Mouse (Mus musculus): ENCODE measurements around the gene Cpt1c. TPM values are rescaled to one million over a fixed set of nuclear protein-coding genes. Genes with fewer than 3 reads are reported as not detected.

Cpt1c gene
- polyA plus RNA-seq, 1 experiment from 2014 or later: 11.1 TPM

DNA sequence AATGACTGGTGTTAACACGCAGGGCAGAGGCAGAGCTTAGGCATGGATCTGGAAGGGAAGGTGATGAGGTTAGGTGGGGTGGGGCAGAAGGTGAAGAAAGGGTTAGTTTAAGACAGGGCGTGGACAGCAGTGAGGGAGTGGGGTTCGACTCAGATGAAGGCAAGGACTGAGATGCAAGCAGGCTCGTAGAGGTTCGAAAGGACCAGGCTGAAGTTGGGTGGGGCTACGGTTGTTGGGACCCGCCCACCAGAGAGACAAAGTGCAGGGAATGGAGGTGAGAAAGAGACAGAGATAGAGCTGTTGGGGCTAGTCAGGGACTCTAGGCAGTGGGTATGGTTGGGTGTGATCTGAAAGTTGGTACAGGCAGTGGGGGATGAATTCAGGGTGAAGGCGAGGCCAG is 12.3 kb downstream of the Cpt1c start:
- Histone ChIP-seq H3K27ac (replicated peaks in 1 of 2; ENCODE audit: control insufficient read depth in 1 of 2, insufficient read depth in 1 of 2, low read depth in 2 of 2, low read length in 2 of 2) (no peak overlapping the region), H3K36me3 (ENCODE audit: control insufficient read depth, insufficient read depth, low read length) (0 out of 2 replicates have a peak, but pooled peaks cover 4% of the 10 kb centered on the region), H3K4me1 (ENCODE audit: control insufficient read depth in 2 of 2, insufficient read depth in 2 of 2, low read length in 2 of 2) (no peaks in the 10 kb centered on the region), H3K4me3 (ENCODE audit: control insufficient read depth in 1 of 2, insufficient read depth in 1 of 2, low read depth in 1 of 2, low read length in 2 of 2) (no peak overlapping the region), H3K4me2 (ENCODE audit: low read length) (no peak overlapping the region), H3K9ac (ENCODE audit: low read length) (no peak overlapping the region), H3K27me3 (ENCODE audit: control insufficient read depth, insufficient read depth, low read length) (no peaks in the 10 kb centered on the region), H3K9me3 (ENCODE audit: control insufficient read depth, low read length) (no peaks in the 10 kb centered on the region)
- whole genome bisulfite sequencing: 73% methylated on average over 8 of the region's 8 CpGs
- no peak for ATAC-seq (ENCODE audit: insufficient number of reproducible peaks, insufficient read depth, low FRiP score, low read depth)

DNA sequence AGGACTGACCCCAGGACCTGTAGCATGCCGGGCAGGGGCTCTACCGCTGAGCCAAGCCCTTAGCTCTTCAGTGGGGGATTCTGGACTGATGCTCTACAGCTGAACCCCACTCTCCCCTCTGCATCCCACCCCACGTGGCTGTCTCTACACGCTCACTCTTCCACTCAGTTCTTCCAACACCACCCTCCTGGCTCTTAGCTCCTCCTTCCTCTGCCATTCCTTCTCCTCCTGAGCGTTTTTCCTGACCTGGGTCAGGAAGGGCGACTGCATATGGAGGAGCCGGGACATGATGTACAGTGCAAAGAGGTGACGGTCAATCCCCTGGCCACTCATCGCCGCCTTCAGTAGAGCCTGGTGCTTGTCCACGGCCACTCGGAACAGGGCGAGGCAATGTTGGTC is 14.1 kb downstream of the Cpt1c start:
- Histone ChIP-seq H3K9me3 (ENCODE audit: control insufficient read depth, low read length) (no peaks in the 10 kb centered on the region), H3K9ac (ENCODE audit: low read length) (no peak overlapping the region), H3K27ac (replicated peaks in 1 of 2; ENCODE audit: control insufficient read depth in 1 of 2, insufficient read depth in 1 of 2, low read depth in 2 of 2, low read length in 2 of 2) (no peak overlapping the region), H3K4me3 (ENCODE audit: control insufficient read depth in 1 of 2, insufficient read depth in 1 of 2, low read depth in 1 of 2, low read length in 2 of 2) (no peak overlapping the region), H3K27me3 (ENCODE audit: control insufficient read depth, insufficient read depth, low read length) (no peaks in the 10 kb centered on the region), H3K36me3 (ENCODE audit: control insufficient read depth, insufficient read depth, low read length) (0 out of 2 replicates have a peak, but pooled peaks cover 4% of the 10 kb centered on the region), H3K4me2 (ENCODE audit: low read length) (no peak overlapping the region), H3K4me1 (ENCODE audit: control insufficient read depth in 2 of 2, insufficient read depth in 2 of 2, low read length in 2 of 2) (no peaks in the 10 kb centered on the region)
- no peak for ATAC-seq (ENCODE audit: insufficient number of reproducible peaks, insufficient read depth, low FRiP score, low read depth)
- 83% methylated on average over 13 of the region's 13 CpGs for WGBS

DNA sequence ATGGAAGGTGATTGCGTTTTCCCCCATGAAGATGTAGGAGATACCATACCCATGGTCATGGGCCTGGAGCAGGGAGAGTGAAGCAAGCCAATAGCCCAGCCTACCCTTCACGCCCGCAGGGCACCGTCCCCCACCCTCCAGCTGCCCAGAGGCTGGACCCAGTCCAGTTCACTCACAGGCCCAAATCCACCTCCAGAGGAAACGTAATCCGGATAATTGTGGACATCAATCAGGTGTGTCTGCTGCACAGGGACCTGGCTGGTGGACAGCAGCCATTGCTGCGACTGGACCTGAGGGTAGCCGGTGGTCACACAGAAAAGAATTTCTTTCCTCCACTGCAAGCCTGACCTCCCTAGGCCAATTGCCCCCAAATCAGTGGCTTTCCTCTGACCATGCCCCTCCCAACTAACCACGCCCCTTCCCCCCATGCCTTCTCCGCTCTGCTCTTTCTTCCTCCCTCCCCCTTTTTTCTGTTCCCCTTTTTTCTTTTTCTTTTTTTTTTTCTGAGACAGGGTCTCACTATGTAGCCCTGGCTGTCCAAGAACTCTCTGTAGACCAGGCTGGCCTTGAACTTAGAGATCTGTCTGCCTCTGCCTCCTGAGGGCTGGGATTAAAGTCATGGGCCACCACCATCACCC is 14.7 kb downstream of the Cpt1c start:
- H3K4me2 ChIP-seq (ENCODE audit: low read length): no peak overlapping the region
- no peak overlapping the region for H3K9ac ChIP-seq (ENCODE audit: low read length)
- 0 out of 2 replicates have a peak, but pooled peaks cover 4% of the 10 kb centered on the region for H3K36me3 ChIP-seq (ENCODE audit: control insufficient read depth, insufficient read depth, low read length)
- H3K4me1 ChIP-seq (ENCODE audit: control insufficient read depth in 2 of 2, insufficient read depth in 2 of 2, low read length in 2 of 2): no peaks in the 10 kb centered on the region
- no peaks in the 10 kb centered on the region for H3K27me3 ChIP-seq (ENCODE audit: control insufficient read depth, insufficient read depth, low read length)
- H3K9me3 ChIP-seq (ENCODE audit: control insufficient read depth, low read length): no peaks in the 10 kb centered on the region
- WGBS: 83% methylated on average over 10 of the region's 10 CpGs
- H3K4me3 ChIP-seq (ENCODE audit: control insufficient read depth in 1 of 2, insufficient read depth in 1 of 2, low read depth in 1 of 2, low read length in 2 of 2): no peak overlapping the region
- no peak for ATAC-seq (ENCODE audit: insufficient number of reproducible peaks, insufficient read depth, low FRiP score, low read depth)
- H3K27ac ChIP-seq (replicated peaks in 1 of 2; ENCODE audit: control insufficient read depth in 1 of 2, insufficient read depth in 1 of 2, low read depth in 2 of 2, low read length in 2 of 2): no peak overlapping the region

DNA sequence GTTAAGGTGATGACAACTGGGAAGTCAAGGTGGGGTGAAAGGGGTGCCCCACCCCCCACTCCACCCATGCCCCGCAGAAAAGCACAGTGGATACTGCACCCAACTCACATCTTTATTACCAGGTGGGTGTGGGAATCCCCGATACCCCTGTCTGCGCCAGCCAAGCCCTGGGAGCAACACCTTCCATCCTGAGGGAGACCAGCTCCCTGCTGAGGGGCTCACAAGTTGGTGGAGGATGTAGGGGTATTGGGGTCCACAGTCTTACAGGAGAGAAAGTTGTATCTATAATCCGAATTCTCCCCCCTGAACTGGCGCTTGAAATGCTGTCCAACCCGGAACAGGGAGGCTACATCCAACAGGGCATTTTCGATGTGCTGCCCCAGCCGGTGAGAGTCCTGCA is 15.4 kb downstream of the Cpt1c start:
- H3K27me3 ChIP-seq (ENCODE audit: control insufficient read depth, insufficient read depth, low read length): no peaks in the 10 kb centered on the region
- H3K4me3 ChIP-seq (ENCODE audit: control insufficient read depth in 1 of 2, insufficient read depth in 1 of 2, low read depth in 1 of 2, low read length in 2 of 2): no peak overlapping the region
- 56% methylated on average over 8 of the region's 8 CpGs for WGBS
- H3K27ac ChIP-seq (replicated peaks in 1 of 2; ENCODE audit: control insufficient read depth in 1 of 2, insufficient read depth in 1 of 2, low read depth in 2 of 2, low read length in 2 of 2): no peak overlapping the region
- H3K9me3 ChIP-seq (ENCODE audit: control insufficient read depth, low read length): no peaks in the 10 kb centered on the region
- ATAC-seq (ENCODE audit: insufficient number of reproducible peaks, insufficient read depth, low FRiP score, low read depth): no peak
- H3K9ac ChIP-seq (ENCODE audit: low read length): no peak overlapping the region
- no peaks in the 10 kb centered on the region for H3K4me1 ChIP-seq (ENCODE audit: control insufficient read depth in 2 of 2, insufficient read depth in 2 of 2, low read length in 2 of 2)
- H3K4me2 ChIP-seq (ENCODE audit: low read length): no peak overlapping the region
- H3K36me3 ChIP-seq (ENCODE audit: control insufficient read depth, insufficient read depth, low read length): 0 out of 2 replicates have a peak, but pooled peaks cover 4% of the 10 kb centered on the region

DNA sequence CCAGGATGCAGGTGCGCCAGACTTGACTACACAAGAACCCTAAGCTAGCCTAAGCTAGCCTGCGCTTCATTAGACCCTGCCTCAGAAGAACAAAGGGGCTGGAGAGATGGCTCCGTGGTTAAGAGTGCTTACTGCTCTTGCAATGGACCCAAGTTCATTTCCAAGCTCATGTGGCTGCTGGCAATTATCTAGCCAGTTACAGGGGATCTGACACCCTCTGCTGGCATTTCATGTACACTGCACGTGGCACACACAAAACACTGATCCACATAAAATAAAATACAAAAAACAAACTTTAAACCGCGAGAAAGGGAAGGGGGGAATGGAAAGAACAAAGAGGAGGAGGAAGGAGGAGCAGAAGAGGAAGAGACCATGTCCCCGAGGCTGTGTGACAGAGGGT is 16.4 kb downstream of the Cpt1c start:
- Histone ChIP-seq H3K36me3 (ENCODE audit: control insufficient read depth, insufficient read depth, low read length) (no peaks in the 10 kb centered on the region), H3K27me3 (ENCODE audit: control insufficient read depth, insufficient read depth, low read length) (no peaks in the 10 kb centered on the region), H3K9ac (ENCODE audit: low read length) (no peak overlapping the region), H3K9me3 (ENCODE audit: control insufficient read depth, low read length) (no peaks in the 10 kb centered on the region), H3K4me3 (ENCODE audit: control insufficient read depth in 1 of 2, insufficient read depth in 1 of 2, low read depth in 1 of 2, low read length in 2 of 2) (no peak overlapping the region), H3K4me2 (ENCODE audit: low read length) (no peak overlapping the region), H3K4me1 (ENCODE audit: control insufficient read depth in 2 of 2, insufficient read depth in 2 of 2, low read length in 2 of 2) (no peaks in the 10 kb centered on the region), H3K27ac (replicated peaks in 1 of 2; ENCODE audit: control insufficient read depth in 1 of 2, insufficient read depth in 1 of 2, low read depth in 2 of 2, low read length in 2 of 2) (no peak overlapping the region)
- ATAC-seq (ENCODE audit: insufficient number of reproducible peaks, insufficient read depth, low FRiP score, low read depth): no peak
- 49% methylated on average over 7 of the region's 7 CpGs for WGBS

DNA sequence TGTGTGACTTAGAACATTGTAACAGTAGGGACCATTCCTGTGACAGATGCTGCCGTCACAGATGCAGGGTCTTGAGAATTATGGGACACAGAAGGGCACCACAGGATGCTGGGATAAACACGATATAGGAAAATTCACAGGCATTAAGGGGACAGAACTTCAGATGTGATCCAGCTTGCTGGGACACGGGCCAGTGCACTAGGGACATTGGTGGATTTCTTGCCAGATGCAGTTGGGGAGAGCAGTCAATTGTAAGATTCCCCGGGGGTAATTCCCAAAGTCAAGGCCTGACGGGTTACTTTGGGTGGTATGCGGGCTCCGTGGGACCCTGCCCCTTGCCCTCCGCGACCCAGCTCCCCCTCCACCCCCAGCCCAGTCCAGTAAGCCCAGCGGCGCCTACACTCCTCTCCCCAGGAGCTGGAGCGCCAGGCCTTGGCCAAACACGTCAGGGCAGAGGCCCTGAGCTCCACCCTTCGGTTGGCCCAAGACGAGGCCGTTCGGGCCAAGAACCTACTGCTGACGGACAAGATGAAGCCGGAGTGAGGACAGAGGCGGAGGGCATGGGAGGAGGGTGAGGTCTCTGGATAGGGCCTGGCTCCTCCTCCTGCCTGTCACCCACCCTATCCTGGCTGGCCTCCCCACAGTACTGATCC is 17.3 kb downstream of the Cpt1c start:
- Histone ChIP-seq H3K27ac (replicated peaks in 1 of 2; ENCODE audit: control insufficient read depth in 1 of 2, insufficient read depth in 1 of 2, low read depth in 2 of 2, low read length in 2 of 2) (no peak overlapping the region), H3K9me3 (ENCODE audit: control insufficient read depth, low read length) (no peaks in the 10 kb centered on the region), H3K9ac (ENCODE audit: low read length) (no peak overlapping the region), H3K27me3 (ENCODE audit: control insufficient read depth, insufficient read depth, low read length) (no peaks in the 10 kb centered on the region), H3K4me3 (ENCODE audit: control insufficient read depth in 1 of 2, insufficient read depth in 1 of 2, low read depth in 1 of 2, low read length in 2 of 2) (no peak overlapping the region), H3K4me2 (ENCODE audit: low read length) (no peak overlapping the region), H3K4me1 (ENCODE audit: control insufficient read depth in 2 of 2, insufficient read depth in 2 of 2, low read length in 2 of 2) (peaks cover 0 to 2% of the 10 kb centered on the region in 2 experiments; a peak in 2 of 4 replicates), H3K36me3 (ENCODE audit: control insufficient read depth, insufficient read depth, low read length) (no peaks in the 10 kb centered on the region)
- WGBS: 68% methylated on average over 20 of the region's 20 CpGs
- no peak for ATAC-seq (ENCODE audit: insufficient number of reproducible peaks, insufficient read depth, low FRiP score, low read depth)

DNA sequence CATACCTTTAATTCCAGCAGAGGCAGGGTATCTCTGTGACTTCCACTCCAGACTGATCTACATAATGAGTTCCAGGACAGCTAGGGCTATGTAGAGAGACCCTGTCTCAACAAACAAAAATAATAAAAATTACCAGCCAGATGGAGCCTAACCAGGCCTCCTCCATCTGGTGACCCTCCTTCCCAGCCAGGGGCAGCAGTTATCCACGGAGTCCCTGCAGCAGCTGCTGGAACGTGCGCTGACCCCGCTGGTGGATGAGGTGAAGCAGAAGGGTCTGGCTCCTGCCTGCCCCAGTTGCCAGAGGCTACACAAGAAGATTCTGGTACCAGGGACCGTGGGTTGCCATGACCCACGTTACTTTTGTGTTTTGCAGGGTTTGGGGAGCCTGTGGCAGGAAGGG is 18.4 kb downstream of the Cpt1c start:
- Histone ChIP-seq H3K4me3 (ENCODE audit: control insufficient read depth in 1 of 2, insufficient read depth in 1 of 2, low read depth in 1 of 2, low read length in 2 of 2) (no peak overlapping the region), H3K9me3 (ENCODE audit: control insufficient read depth, low read length) (no peaks in the 10 kb centered on the region), H3K4me2 (ENCODE audit: low read length) (no peak overlapping the region), H3K9ac (ENCODE audit: low read length) (no peak overlapping the region), H3K36me3 (ENCODE audit: control insufficient read depth, insufficient read depth, low read length) (no peaks in the 10 kb centered on the region), H3K27ac (replicated peaks in 1 of 2; ENCODE audit: control insufficient read depth in 1 of 2, insufficient read depth in 1 of 2, low read depth in 2 of 2, low read length in 2 of 2) (no peak overlapping the region), H3K27me3 (ENCODE audit: control insufficient read depth, insufficient read depth, low read length) (peaks cover 7% of the 10 kb centered on the region), H3K4me1 (ENCODE audit: control insufficient read depth in 2 of 2, insufficient read depth in 2 of 2, low read length in 2 of 2) (peaks cover 2 to 4% of the 10 kb centered on the region in 2 experiments; a peak in 3 of 4 replicates)
- ATAC-seq (ENCODE audit: insufficient number of reproducible peaks, insufficient read depth, low FRiP score, low read depth): no peak
- WGBS: 63% methylated on average over 6 of the region's 6 CpGs
